Mouse (Mus musculus) liver, adult 2 months (tissue): ENCODE data around the gene Jup.

ENCODE experiments used
- CTCF ChIP-seq: fragments of 200-500 bp; IDR thresholded peaks from 2 replicates; pipeline ENCODE4 v1.5.1; 2011; ENCODE audit warnings: low read depth, low read length, control low read depth
- POLR2A ChIP-seq: fragments of 200-500 bp; IDR thresholded peaks from 2 replicates; pipeline ENCODE4 v1.6.1; 2011; ENCODE audit warnings: low read length, control low read depth; ENCODE audit not compliant: insufficient read depth; ENCODE audit errors: extremely low read depth

DNA sequence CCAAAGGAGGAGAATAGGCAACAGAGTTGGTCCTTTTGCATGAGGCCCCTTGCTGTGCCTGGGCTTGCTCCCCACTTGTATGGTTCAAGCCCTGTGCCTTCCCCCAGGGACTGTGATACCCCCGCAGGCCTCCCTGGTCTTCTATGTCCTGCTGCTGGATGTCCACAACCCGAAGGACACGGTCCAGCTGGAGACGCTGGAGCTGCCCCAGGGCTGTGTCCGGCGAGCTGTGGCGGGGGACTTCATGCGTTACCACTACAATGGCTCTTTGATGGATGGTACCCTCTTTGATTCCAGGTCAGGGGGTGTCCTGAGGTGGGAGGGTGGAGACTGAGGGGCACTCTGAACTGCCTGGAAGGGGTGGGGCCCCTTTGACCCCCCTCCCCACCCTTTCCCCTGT is 24.0 kb upstream of the Jup start:
- TF ChIP-seq CTCF (no peak), POLR2A (no peak)
